Mouse (Mus musculus) lung, postnatal 25 days (tissue): ENCODE measurements around the gene Ces1d.

Experiments
- DNase-seq: peaks from one replicate; pipeline ENCODE4 v3.0.0; 2022; ENCODE audit warnings: low spot score

The Ces1d gene

GRCm38 (mm10) chr8:93140696-93141095, 56.9 kb downstream of the Ces1d start:
- DNase-seq: peak; percentile 63

GRCm38 (mm10) chr8:93132196-93132595, 65.4 kb downstream of the Ces1d start:
- no peak for DNase-seq

GRCm38 (mm10) chr8:93131233-93131980, 66.2 kb downstream of the Ces1d start, which contains the start of gene Ces1c:
Ces1c (minus strand) TSS chr8:93131283.
- DNase-seq: no peak

- DNase-seq: peak; percentile 23
Observed at GRCm38 (mm10) chr8:93126476-93126875, 71.2 kb downstream of the Ces1d start.

- DNase-seq: no peak
Observed at GRCm38 (mm10) chr8:93122005-93122404, 75.6 kb downstream of the Ces1d start.
